ENCODE assay signal across 8 mouse cellular contexts in the genomic region with DNA sequence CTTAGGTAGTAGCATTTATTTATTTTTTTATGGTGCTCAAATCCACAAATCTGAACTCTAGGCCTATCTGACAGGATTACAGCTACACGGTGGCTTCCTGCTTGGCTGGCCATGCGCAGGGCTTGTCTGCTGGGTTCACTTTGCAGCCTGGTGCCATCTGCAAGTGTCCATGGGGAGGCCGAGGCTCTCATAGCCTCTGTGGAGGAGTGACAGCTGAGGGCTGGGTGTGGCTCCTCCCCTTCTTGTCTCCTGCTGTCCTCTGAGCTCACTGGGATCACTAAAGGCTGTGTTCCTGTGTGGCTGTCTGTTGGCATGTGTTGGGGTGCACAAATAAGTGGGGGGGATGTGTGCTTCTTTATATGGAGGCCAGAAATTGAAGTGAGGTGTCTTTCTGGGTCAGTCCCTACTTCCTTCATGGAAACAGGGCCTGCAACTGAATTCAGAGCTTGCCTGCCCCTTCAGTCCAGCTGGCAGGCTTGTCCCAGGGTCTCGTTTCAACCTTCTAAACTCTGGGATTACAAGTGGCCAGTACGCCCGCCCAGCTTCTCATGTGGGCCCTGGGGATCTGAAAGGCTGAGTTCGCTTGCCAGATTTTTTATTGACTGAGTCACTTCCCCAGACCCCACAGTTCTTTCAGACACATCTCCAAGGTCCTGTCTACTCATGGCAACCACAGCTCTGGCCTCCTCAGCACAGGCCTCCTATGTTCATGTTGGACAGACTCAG. TPM values are rescaled to one million over a fixed set of nuclear protein-coding genes. Genes with fewer than 3 reads are reported as not detected.
A peak's percentile ranks its signal among the peaks of the same experiment; 100 is the strongest.
DNase-seq lines count a peak whose midpoint lies in the region; ATAC-seq and TF ChIP-seq lines count a peak whose summit lies in the region.

No protein-coding gene starts in this region.

- H3K9ac ChIP-seq in forebrain, embryonic 15.5 days (replicated peaks): 0 out of 2 replicates have a peak overlapping the region, but pooled peaks have one; percentile 15
- no peak overlapping the region for H3K9ac ChIP-seq in forebrain, embryonic 11.5 days (ENCODE audit: low read length)
- H3K9ac ChIP-seq in heart, embryonic 12.5 days: peak overlapping the region; percentile 17; the same call in 1 of the 2 replicates
- H3K9ac ChIP-seq in midbrain, embryonic 12.5 days (replicated peaks): no peak overlapping the region
- no peak overlapping the region for H3K9ac ChIP-seq in liver, embryonic 12.5 days

- POLR2A ChIA-PET in Patski (lab: Charles Lee): no interaction called here

- no peaks in the 10 kb centered on the region for H3K36me3 ChIP-seq in forebrain, embryonic 15.5 days
- H3K36me3 ChIP-seq in forebrain, embryonic 11.5 days (ENCODE audit: control insufficient read depth, insufficient read depth, low read length): no peaks in the 10 kb centered on the region
- no peaks in the 10 kb centered on the region for H3K36me3 ChIP-seq in heart, embryonic 12.5 days
- no peaks in the 10 kb centered on the region for H3K36me3 ChIP-seq in midbrain, embryonic 12.5 days
- H3K36me3 ChIP-seq in liver, embryonic 12.5 days: no peaks in the 10 kb centered on the region

- ATAC-seq in forebrain, embryonic 15.5 days (replicated peaks): no peak
- no peak for ATAC-seq in forebrain, embryonic 11.5 days (replicated peaks; ENCODE audit: low FRiP score)
- ATAC-seq in Patski: peak; percentile 19
- ATAC-seq in heart, embryonic 12.5 days (ENCODE audit: insufficient number of reproducible peaks, low FRiP score): no peak
- ATAC-seq in midbrain, embryonic 12.5 days (ENCODE audit: low FRiP score, low read depth): peak; percentile 50; the same call in 1 of the 2 replicates
- ATAC-seq in liver, embryonic 12.5 days: no peak

- no peak overlapping the region for H3K4me2 ChIP-seq in forebrain, embryonic 15.5 days (replicated peaks)
- H3K4me2 ChIP-seq in forebrain, embryonic 11.5 days (ENCODE audit: low read depth, low read length, severe bottlenecking): no peak overlapping the region
- no peak overlapping the region for H3K4me2 ChIP-seq in heart, embryonic 12.5 days
- H3K4me2 ChIP-seq in midbrain, embryonic 12.5 days (replicated peaks): no peak overlapping the region
- no peak overlapping the region for H3K4me2 ChIP-seq in liver, embryonic 12.5 days

- TF ChIP-seq CTCF in Patski (IDR thresholded peaks at IDR 0.05): no peak

- peaks cover 28% of the 10 kb centered on the region for H3K4me1 ChIP-seq in forebrain, embryonic 15.5 days
- H3K4me1 ChIP-seq in forebrain, embryonic 11.5 days (replicated peaks; ENCODE audit: control insufficient read depth, insufficient read depth, low read length): peaks cover 20% of the 10 kb centered on the region
- peaks cover 67% of the 10 kb centered on the region for H3K4me1 ChIP-seq in heart, embryonic 12.5 days (replicated peaks)
- H3K4me1 ChIP-seq in midbrain, embryonic 12.5 days: peaks cover 48% of the 10 kb centered on the region
- H3K4me1 ChIP-seq in liver, embryonic 12.5 days: peaks cover 28% of the 10 kb centered on the region

- H3K27ac ChIP-seq in forebrain, embryonic 15.5 days (replicated peaks): no peak overlapping the region
- H3K27ac ChIP-seq in forebrain, embryonic 11.5 days (ENCODE audit: low read depth, low read length): no peak overlapping the region
- H3K27ac ChIP-seq in heart, embryonic 12.5 days (ENCODE audit: poor library complexity, severe bottlenecking): 0 out of 2 replicates have a peak overlapping the region, but pooled peaks have one; percentile 18
- H3K27ac ChIP-seq in midbrain, embryonic 12.5 days (replicated peaks): peak overlapping the region; percentile 46
- no peak overlapping the region for H3K27ac ChIP-seq in liver, embryonic 12.5 days

- no peak overlapping the region for H3K4me3 ChIP-seq in forebrain, embryonic 15.5 days
- no peak overlapping the region for H3K4me3 ChIP-seq in forebrain, embryonic 11.5 days (ENCODE audit: low read depth, low read length)
- H3K4me3 ChIP-seq in heart, embryonic 12.5 days: no peak overlapping the region
- no peak overlapping the region for H3K4me3 ChIP-seq in midbrain, embryonic 12.5 days
- H3K4me3 ChIP-seq in liver, embryonic 12.5 days: no peak overlapping the region

- 61% methylated on average over 7 of the region's 7 CpGs for WGBS in forebrain, embryonic 15.5 days
- WGBS in forebrain, embryonic 11.5 days: 50% methylated on average over 7 of the region's 7 CpGs
- WGBS in heart, embryonic 12.5 days: 47% methylated on average over 7 of the region's 7 CpGs
- 33% methylated on average over 7 of the region's 7 CpGs for WGBS in midbrain, embryonic 12.5 days
- WGBS in liver, embryonic 12.5 days (ENCODE audit: insufficient replicate concordance): 45% methylated on average over 7 of the region's 7 CpGs

- no peaks in the 10 kb centered on the region for H3K27me3 ChIP-seq in forebrain, embryonic 15.5 days
- H3K27me3 ChIP-seq in forebrain, embryonic 11.5 days (ENCODE audit: control insufficient read depth, insufficient read depth, low read length): no peaks in the 10 kb centered on the region
- H3K27me3 ChIP-seq in Patski: no peaks in the 10 kb centered on the region
- H3K27me3 ChIP-seq in heart, embryonic 12.5 days (replicated peaks): no peaks in the 10 kb centered on the region
- 0 out of 2 replicates have a peak, but pooled peaks cover under 1% of the 10 kb centered on the region for H3K27me3 ChIP-seq in midbrain, embryonic 12.5 days
- peaks cover 16% of the 10 kb centered on the region for H3K27me3 ChIP-seq in liver, embryonic 12.5 days (replicated peaks)

- in situ Hi-C loops in Patski (cut with MboI; ENCODE audit: low pct_unique_long_range_greater_than_20kb): no loop called here

- no peaks in the 10 kb centered on the region for H3K9me3 ChIP-seq in forebrain, embryonic 15.5 days
- H3K9me3 ChIP-seq in forebrain, embryonic 11.5 days (ENCODE audit: control insufficient read depth, low read length): no peaks in the 10 kb centered on the region
- no peaks in the 10 kb centered on the region for H3K9me3 ChIP-seq in heart, embryonic 12.5 days (replicated peaks)
- H3K9me3 ChIP-seq in midbrain, embryonic 12.5 days: no peaks in the 10 kb centered on the region
- H3K9me3 ChIP-seq in liver, embryonic 12.5 days (replicated peaks): no peaks in the 10 kb centered on the region

- CTCF ChIA-PET in Patski (lab: Charles Lee): interaction anchor here (0.8 to 2.3 kb wide), 5 partner anchors 10 to 100 kb away, joined by 3 to 10 read pairs (median 3); no protein-coding TSS in a partner anchor

- DNase-seq in forebrain, embryonic 11.5 days (ENCODE audit: low spot score): no peak
- no peak for DNase-seq in Patski (ENCODE audit: low read depth, low spot score)
- no peak for DNase-seq in frontal cortex, postnatal 10 days (ENCODE audit: low spot score in 2 of 2)
- DNase-seq in testis, postnatal 14 days (ENCODE audit: low spot score): no peak

RNA-seq across cellular contexts. Expression of gene Gse1, which starts 12.7 kb away (rescaled TPM):
- polyA plus RNA-seq in forebrain, embryonic 15.5 days (2015; fragmentation: Nextera tagmentation; extraction: Ambion mirVana): 31.3 and 32.7 TPM in 2 replicates
- 22.2 and 23.6 TPM in 2 replicates for polyA plus RNA-seq in forebrain, embryonic 11.5 days (2014; fragmentation: Nextera tagmentation; extraction: Ambion mirVana)
- 19.8 TPM for polyA plus RNA-seq in Patski (2021)
- polyA plus RNA-seq in heart, embryonic 12.5 days (2016; fragmentation: Nextera tagmentation; extraction: Ambion mirVana): 14.0 and 15.3 TPM in 2 replicates
- 26.5 and 28.8 TPM in 2 replicates for polyA plus RNA-seq in midbrain, embryonic 12.5 days (2016; fragmentation: Nextera tagmentation; extraction: Ambion mirVana)
- polyA plus RNA-seq in liver, embryonic 12.5 days (2016; fragmentation: Nextera tagmentation; extraction: Ambion mirVana): 14.5 and 15.9 TPM in 2 replicates

RNA-seq across cellular contexts. Expression of gene Fam92b, which starts 38.3 kb away (rescaled TPM):
- polyA plus RNA-seq in forebrain, embryonic 15.5 days (2015; fragmentation: Nextera tagmentation; extraction: Ambion mirVana): 0.88 and 1.2 TPM in 2 replicates
- polyA plus RNA-seq in forebrain, embryonic 11.5 days (2014; fragmentation: Nextera tagmentation; extraction: Ambion mirVana): 2.0 and 2.1 TPM in 2 replicates
- 0.80 TPM for polyA plus RNA-seq in Patski (2021)
- not detected in 2 replicates for polyA plus RNA-seq in heart, embryonic 12.5 days (2016; fragmentation: Nextera tagmentation; extraction: Ambion mirVana)
- polyA plus RNA-seq in midbrain, embryonic 12.5 days (2016; fragmentation: Nextera tagmentation; extraction: Ambion mirVana): 1.3 and 2.3 TPM in 2 replicates
- polyA plus RNA-seq in liver, embryonic 12.5 days (2016; fragmentation: Nextera tagmentation; extraction: Ambion mirVana): not detected in 2 replicates

Comparison
In these comparisons a context has a peak if more than half of its experiments do, and no peak if none do; other contexts are left out.
1. H3K9ac ChIP-seq: peak in forebrain, embryonic 15.5 days (single experiment) and heart, embryonic 12.5 days (single experiment); none in forebrain, embryonic 11.5 days (single experiment), midbrain, embryonic 12.5 days (single experiment) and liver, embryonic 12.5 days (single experiment).
2. ATAC-seq: peak in Patski (single experiment) and midbrain, embryonic 12.5 days (single experiment); none in forebrain, embryonic 15.5 days (single experiment), forebrain, embryonic 11.5 days (single experiment), heart, embryonic 12.5 days (single experiment) and liver, embryonic 12.5 days (single experiment).
3. H3K27ac ChIP-seq: peak in heart, embryonic 12.5 days (single experiment) and midbrain, embryonic 12.5 days (single experiment); none in forebrain, embryonic 15.5 days (single experiment), forebrain, embryonic 11.5 days (single experiment) and liver, embryonic 12.5 days (single experiment).